Mouse (Mus musculus): ENCODE results near the gene Pde3b. TPM values are rescaled to one million over a fixed set of nuclear protein-coding genes. Genes with fewer than 3 reads are reported as not detected.
A peak's percentile ranks its signal among the peaks of the same experiment; 100 is the strongest.
"Not testable (repeated sequence)": the region's sequence is repeated elsewhere in the genome, so short reads cannot be mapped to it uniquely, and the experiment has no call there.

Gene Pde3b
- 10.2 and 14.3 TPM in 2 replicates for polyA plus RNA-seq (2014; fragmentation: Nextera tagmentation; extraction: Ambion mirVana)

- ATAC-seq (replicated peaks; ENCODE audit: insufficient number of reproducible peaks, low FRiP score, low TSS enrichment, low read depth): peak; percentile 88
- no peaks in the 10 kb centered on the region for H3K9me3 ChIP-seq (replicated peaks; ENCODE audit: control insufficient read depth, low read length)
- H3K4me3 ChIP-seq (ENCODE audit: low read depth, low read length): peak within 1 kb of the TSS; percentile 82
- DNase-seq (ENCODE audit: low spot score): peak; percentile 82
- peak within 1 kb of the TSS; percentile 90 for H3K4me2 ChIP-seq (ENCODE audit: low read depth, low read length)
- no peaks in the 10 kb centered on the region for H3K27me3 ChIP-seq (ENCODE audit: control insufficient read depth, insufficient read depth, low read length)
- H3K27ac ChIP-seq (replicated peaks; ENCODE audit: low read depth, low read length): peak within 1 kb of the TSS; percentile 76
- WGBS: 2% methylated on average over 56 of the region's 70 CpGs
- no peaks in the 10 kb centered on the region for H3K4me1 ChIP-seq (ENCODE audit: control insufficient read depth, insufficient read depth, low read length)
- no peaks in the 10 kb centered on the region for H3K36me3 ChIP-seq (replicated peaks; ENCODE audit: control insufficient read depth, insufficient read depth, low read depth, low read length)
- peak within 1 kb of the TSS; percentile 93 for H3K9ac ChIP-seq (replicated peaks; ENCODE audit: low read length)
These were observed at the start of gene Pde3b for GRCm38 (mm10) chr7:114414421-114415335. Gene Pde3b (plus strand): TSS chr7:114415281.

DNA sequence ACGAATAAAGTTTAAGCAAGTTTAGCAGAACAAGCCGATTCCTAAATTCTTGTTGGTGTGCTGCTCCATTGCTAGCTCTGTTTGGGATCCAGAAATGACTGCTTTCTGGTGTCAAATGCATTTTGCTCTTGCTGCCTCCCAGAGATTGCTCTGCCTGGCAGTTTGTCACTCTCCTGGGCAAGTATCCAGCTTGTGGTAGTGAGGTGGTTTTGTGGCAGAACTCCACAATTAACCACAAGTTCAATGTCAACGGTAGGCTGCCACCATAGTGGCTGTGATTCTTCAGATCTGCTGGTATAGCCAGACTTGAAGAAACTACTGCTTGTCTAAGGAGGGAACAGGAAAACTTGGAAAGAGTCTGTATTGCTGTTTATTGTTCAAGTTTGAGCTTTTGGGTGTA, 13.0 kb upstream of the Pde3b start:
- no peaks in the 10 kb centered on the region for H3K9me3 ChIP-seq (replicated peaks; ENCODE audit: control insufficient read depth, low read length)
- no peak overlapping the region for H3K4me3 ChIP-seq (ENCODE audit: low read depth, low read length)
- H3K27ac ChIP-seq (replicated peaks; ENCODE audit: low read depth, low read length): no peak overlapping the region
- no peaks in the 10 kb centered on the region for H3K4me1 ChIP-seq (ENCODE audit: control insufficient read depth, insufficient read depth, low read length)
- H3K4me2 ChIP-seq (ENCODE audit: low read depth, low read length): no peak overlapping the region
- H3K27me3 ChIP-seq (ENCODE audit: control insufficient read depth, insufficient read depth, low read length): no peaks in the 10 kb centered on the region
- ATAC-seq (replicated peaks; ENCODE audit: insufficient number of reproducible peaks, low FRiP score, low TSS enrichment, low read depth) (no peak), DNase-seq (ENCODE audit: low spot score) (no peak)
- 95% methylated on average over 3 of the region's 3 CpGs for WGBS
- H3K9ac ChIP-seq (replicated peaks; ENCODE audit: low read length): no peak overlapping the region
- H3K36me3 ChIP-seq (replicated peaks; ENCODE audit: control insufficient read depth, insufficient read depth, low read depth, low read length): no peaks in the 10 kb centered on the region

GRCm38 (mm10) chr7:114415336-114416020, 397 bp downstream of the Pde3b start:
- H3K9me3 ChIP-seq (replicated peaks; ENCODE audit: control insufficient read depth, low read length): no peaks in the 10 kb centered on the region
- DNase-seq (ENCODE audit: low spot score): peak; percentile 60
- no peaks in the 10 kb centered on the region for H3K4me1 ChIP-seq (ENCODE audit: control insufficient read depth, insufficient read depth, low read length)
- peak overlapping the region; percentile 90 for H3K4me2 ChIP-seq (ENCODE audit: low read depth, low read length)
- H3K9ac ChIP-seq (replicated peaks; ENCODE audit: low read length): peak overlapping the region; percentile 93
- no peaks in the 10 kb centered on the region for H3K36me3 ChIP-seq (replicated peaks; ENCODE audit: control insufficient read depth, insufficient read depth, low read depth, low read length)
- H3K4me3 ChIP-seq (ENCODE audit: low read depth, low read length): peak overlapping the region; percentile 82
- ATAC-seq (replicated peaks; ENCODE audit: insufficient number of reproducible peaks, low FRiP score, low TSS enrichment, low read depth): peak; percentile 79
- WGBS: 0% methylated on average over 82 of the region's 103 CpGs
- H3K27me3 ChIP-seq (ENCODE audit: control insufficient read depth, insufficient read depth, low read length): no peaks in the 10 kb centered on the region
- peak overlapping the region; percentile 76 for H3K27ac ChIP-seq (replicated peaks; ENCODE audit: low read depth, low read length)

GRCm38 (mm10) chr7:114416021-114416845, 1.2 kb downstream of the Pde3b start:
- peak overlapping the region; percentile 82 for H3K4me3 ChIP-seq (ENCODE audit: low read depth, low read length)
- under 1% methylated on average over 53 of the region's 66 CpGs for WGBS
- no peaks in the 10 kb centered on the region for H3K4me1 ChIP-seq (ENCODE audit: control insufficient read depth, insufficient read depth, low read length)
- DNase-seq (ENCODE audit: low spot score) (peak; percentile 46), ATAC-seq (replicated peaks; ENCODE audit: insufficient number of reproducible peaks, low FRiP score, low TSS enrichment, low read depth) (peak; percentile 63)
- H3K4me2 ChIP-seq (ENCODE audit: low read depth, low read length): peak overlapping the region; percentile 90
- no peaks in the 10 kb centered on the region for H3K36me3 ChIP-seq (replicated peaks; ENCODE audit: control insufficient read depth, insufficient read depth, low read depth, low read length)
- no peaks in the 10 kb centered on the region for H3K9me3 ChIP-seq (replicated peaks; ENCODE audit: control insufficient read depth, low read length)
- H3K9ac ChIP-seq (replicated peaks; ENCODE audit: low read length): peak overlapping the region; percentile 93
- H3K27me3 ChIP-seq (ENCODE audit: control insufficient read depth, insufficient read depth, low read length): no peaks in the 10 kb centered on the region
- peak overlapping the region; percentile 76; the same call in 1 of the 2 replicates for H3K27ac ChIP-seq (replicated peaks; ENCODE audit: low read depth, low read length)

- not testable (repeated sequence) for H3K36me3 ChIP-seq (replicated peaks; ENCODE audit: control insufficient read depth, insufficient read depth, low read depth, low read length); H3K4me2 ChIP-seq (ENCODE audit: low read depth, low read length); H3K9ac ChIP-seq (replicated peaks; ENCODE audit: low read length); ATAC-seq (replicated peaks; ENCODE audit: insufficient number of reproducible peaks, low FRiP score, low TSS enrichment, low read depth); H3K4me1 ChIP-seq (ENCODE audit: control insufficient read depth, insufficient read depth, low read length); DNase-seq (ENCODE audit: low spot score); H3K9me3 ChIP-seq (replicated peaks; ENCODE audit: control insufficient read depth, low read length); H3K27ac ChIP-seq (replicated peaks; ENCODE audit: low read depth, low read length); H3K4me3 ChIP-seq (ENCODE audit: low read depth, low read length); H3K27me3 ChIP-seq (ENCODE audit: control insufficient read depth, insufficient read depth, low read length)
- 59% methylated on average over 3 of the region's 3 CpGs for WGBS
These were observed 4.2 kb downstream of the Pde3b start for GRCm38 (mm10) chr7:114419331-114419730.

- no peak for DNase-seq (ENCODE audit: low spot score)
- WGBS: 50% methylated on average over 4 of the region's 4 CpGs
These were observed 5.8 kb downstream of the Pde3b start for GRCm38 (mm10) chr7:114420918-114421317.

GRCm38 (mm10) chr7:114422224-114422623, 7.1 kb downstream of the Pde3b start:
- Histone ChIP-seq H3K27me3 (ENCODE audit: control insufficient read depth, insufficient read depth, low read length) (no peaks in the 10 kb centered on the region), H3K4me1 (ENCODE audit: control insufficient read depth, insufficient read depth, low read length) (no peaks in the 10 kb centered on the region), H3K9ac (replicated peaks; ENCODE audit: low read length) (no peak overlapping the region), H3K36me3 (replicated peaks; ENCODE audit: control insufficient read depth, insufficient read depth, low read depth, low read length) (no peaks in the 10 kb centered on the region), H3K27ac (replicated peaks; ENCODE audit: low read depth, low read length) (no peak overlapping the region), H3K4me3 (ENCODE audit: low read depth, low read length) (no peak overlapping the region), H3K9me3 (replicated peaks; ENCODE audit: control insufficient read depth, low read length) (no peaks in the 10 kb centered on the region), H3K4me2 (ENCODE audit: low read depth, low read length) (no peak overlapping the region)
- ATAC-seq (replicated peaks; ENCODE audit: insufficient number of reproducible peaks, low FRiP score, low TSS enrichment, low read depth) (no peak), DNase-seq (ENCODE audit: low spot score) (no peak)
- 82% methylated on average over 3 of the region's 3 CpGs for WGBS

More at GRCm38 (mm10) chr7:114420918-114421317, 5.8 kb downstream of the Pde3b start:
- Histone ChIP-seq H3K4me2 (ENCODE audit: low read depth, low read length) (no peak overlapping the region), H3K9me3 (replicated peaks; ENCODE audit: control insufficient read depth, low read length) (no peaks in the 10 kb centered on the region), H3K4me3 (ENCODE audit: low read depth, low read length) (no peak overlapping the region), H3K4me1 (ENCODE audit: control insufficient read depth, insufficient read depth, low read length) (no peaks in the 10 kb centered on the region), H3K36me3 (replicated peaks; ENCODE audit: control insufficient read depth, insufficient read depth, low read depth, low read length) (no peaks in the 10 kb centered on the region), H3K27ac (replicated peaks; ENCODE audit: low read depth, low read length) (no peak overlapping the region), H3K9ac (replicated peaks; ENCODE audit: low read length) (no peak overlapping the region), H3K27me3 (ENCODE audit: control insufficient read depth, insufficient read depth, low read length) (no peaks in the 10 kb centered on the region)
- no peak for ATAC-seq (replicated peaks; ENCODE audit: insufficient number of reproducible peaks, low FRiP score, low TSS enrichment, low read depth)
